ENCODE assay signal across 35 mouse cellular contexts in the genomic region with DNA sequence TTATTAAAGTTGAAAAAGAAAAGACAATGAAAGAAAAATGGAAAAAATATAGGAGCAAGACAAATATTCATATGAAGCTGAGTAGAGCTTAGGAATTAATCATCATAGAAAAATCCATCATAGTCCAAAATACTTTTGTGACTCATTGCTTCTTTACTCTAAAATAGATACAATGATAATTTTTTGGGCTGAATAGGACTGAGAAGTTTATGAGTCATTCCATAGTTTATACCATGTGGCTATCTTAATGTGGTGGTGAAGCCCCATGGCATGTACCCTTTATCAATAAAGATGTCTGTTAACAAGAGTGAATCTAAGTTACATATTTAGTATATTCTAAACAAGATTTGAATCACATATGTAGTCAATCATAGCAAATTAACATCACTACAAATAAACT. TPM values are rescaled to one million over a fixed set of nuclear protein-coding genes. Genes with fewer than 3 reads are reported as not detected.
"Had no signal": no experiment of that assay in that cellular context is flagged by ENCODE, and none has a peak within 500 bp of the region (broad histone marks: within the 10 kb centered on the region; RNA-seq: fewer than 3 reads in every experiment).

No protein-coding gene starts in this region.

- H3K36me3 ChIP-seq: heart, embryonic 10.5 days; heart, embryonic 12.5 days; heart, embryonic 13.5 days; heart, embryonic 15.5 days; hindbrain, embryonic 10.5 days; hindbrain, embryonic 12.5 days; hindbrain, embryonic 13.5 days; hindbrain, embryonic 15.5 days; intestine, embryonic 15.5 days; kidney, embryonic 15.5 days had no signal

- H3K27me3 ChIP-seq: heart, embryonic 12.5 days; heart, embryonic 13.5 days; heart, embryonic 15.5 days; hindbrain, embryonic 12.5 days; hindbrain, embryonic 13.5 days; hindbrain, embryonic 15.5 days; intestine, embryonic 15.5 days; kidney, embryonic 15.5 days had no signal

- H3K4me3 ChIP-seq: heart, embryonic 10.5 days; heart, embryonic 12.5 days; heart, embryonic 13.5 days; heart, embryonic 15.5 days; hindbrain, embryonic 10.5 days; hindbrain, embryonic 12.5 days; hindbrain, embryonic 13.5 days; hindbrain, embryonic 15.5 days; intestine, embryonic 15.5 days; kidney, embryonic 15.5 days; layer of hippocampus, adult 2 months had no signal

- DNase-seq: heart, postnatal 10 days; heart, postnatal 14 days; heart, postnatal 36 days; heart, postnatal 4 days; kidney, adult 11 months; kidney, adult 18-20 months; kidney, adult 2 months; kidney, adult 8-10 months; kidney, adult 9 months; kidney, postnatal 10 days; kidney, postnatal 14 days; kidney, postnatal 25 days; kidney, postnatal 36 days; kidney, postnatal 4 days; layer of hippocampus, adult 9-11 months; layer of hippocampus, postnatal 36 days had no signal

RNA-seq across cellular contexts. Expression of a gene that starts 9.4 kb away (rescaled TPM):
- polyA plus RNA-seq: heart, embryonic 12.5 days; heart, embryonic 14.5 days; hindbrain, embryonic 10.5 days; hindbrain, embryonic 11.5 days; hindbrain, embryonic 12.5 days; hindbrain, embryonic 13.5 days; hindbrain, embryonic 14.5 days; hindbrain, embryonic 15.5 days; hindbrain, postnatal 0 days; intestine, embryonic 14.5 days; intestine, embryonic 16.5 days; intestine, postnatal 0 days; kidney, embryonic 14.5 days had no signal
